ENCODE assay signal across 26 mouse cellular contexts in the genomic region with DNA sequence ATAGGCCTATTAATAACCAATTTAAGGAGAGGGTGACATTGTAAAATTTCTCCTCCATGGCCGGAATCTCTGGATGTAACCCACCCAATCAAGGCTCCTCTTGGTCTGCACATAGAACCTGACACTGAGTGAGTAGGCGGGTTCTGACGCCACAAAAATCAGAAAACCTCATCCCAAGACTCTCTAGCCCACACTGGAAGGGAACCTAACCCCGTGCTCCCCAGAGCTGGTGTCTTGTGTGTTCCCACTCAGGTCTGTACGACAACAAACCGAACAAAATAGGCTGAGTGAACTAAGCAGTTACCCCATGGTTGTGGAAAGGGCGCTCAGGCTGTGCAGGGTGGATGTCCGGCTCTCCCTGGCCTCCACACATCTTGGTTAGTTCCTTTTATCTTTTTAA. TPM values are rescaled to one million over a fixed set of nuclear protein-coding genes. Genes with fewer than 3 reads are reported as not detected.
DNase-seq lines count a peak whose midpoint lies in the region; ATAC-seq and TF ChIP-seq lines count a peak whose summit lies in the region.
"Had no signal": no experiment of that assay in that cellular context is flagged by ENCODE, and none has a peak within 500 bp of the region (broad histone marks: within the 10 kb centered on the region; RNA-seq: fewer than 3 reads in every experiment).

No protein-coding gene starts in this region.

- WGBS in heart, embryonic 15.5 days: 96% methylated on average over 8 of the region's 8 CpGs
- WGBS in heart, embryonic 10.5 days: 96% methylated on average over 8 of the region's 8 CpGs
- WGBS in thymus, adult 2 months: 72% methylated on average over 8 of the region's 8 CpGs

- H3K27me3 ChIP-seq in heart, embryonic 15.5 days: no peaks in the 10 kb centered on the region
- no peaks in the 10 kb centered on the region for H3K27me3 ChIP-seq in heart, embryonic 10.5 days (ENCODE audit: insufficient read depth, poor library complexity, severe bottlenecking)
- H3K27me3 ChIP-seq in thymus, adult 2 months (ENCODE audit: control insufficient read depth, insufficient read depth, low read length): no peaks in the 10 kb centered on the region
- H3K27me3 ChIP-seq: embryonic facial prominence, embryonic 13.5 days; forebrain, embryonic 13.5 days; hindbrain, embryonic 13.5 days had no signal

- TF ChIP-seq POLR2A in thymus, adult 2 months (IDR thresholded peaks at IDR 0.05; ENCODE audit: control insufficient read depth, extremely low read depth, insufficient read depth, low read length, poor library complexity): no peak

- no peak overlapping the region for H3K9ac ChIP-seq in heart, embryonic 15.5 days
- H3K9ac ChIP-seq: embryonic facial prominence, embryonic 13.5 days; forebrain, embryonic 13.5 days; hindbrain, embryonic 13.5 days had no signal

- no peaks in the 10 kb centered on the region for H3K9me3 ChIP-seq in heart, embryonic 15.5 days (replicated peaks)
- H3K9me3 ChIP-seq in heart, embryonic 10.5 days: no peaks in the 10 kb centered on the region
- H3K9me3 ChIP-seq: embryonic facial prominence, embryonic 10.5 days; embryonic facial prominence, embryonic 13.5 days; forebrain, embryonic 13.5 days; hindbrain, embryonic 10.5 days; hindbrain, embryonic 13.5 days had no signal

- H3K4me2 ChIP-seq in heart, embryonic 15.5 days: no peak overlapping the region
- H3K4me2 ChIP-seq: embryonic facial prominence, embryonic 13.5 days; forebrain, embryonic 13.5 days; hindbrain, embryonic 13.5 days had no signal

- no peaks in the 10 kb centered on the region for H3K36me3 ChIP-seq in heart, embryonic 15.5 days
- H3K36me3 ChIP-seq in heart, embryonic 10.5 days: peaks cover 15% of the 10 kb centered on the region
- H3K36me3 ChIP-seq in thymus, adult 2 months (ENCODE audit: control insufficient read depth, insufficient read depth, low read length): no peaks in the 10 kb centered on the region

- no peak overlapping the region for H3K4me3 ChIP-seq in heart, embryonic 15.5 days
- H3K4me3 ChIP-seq in heart, embryonic 10.5 days: no peak overlapping the region
- H3K4me3 ChIP-seq in thymus, adult 2 months (ENCODE audit: control insufficient read depth, insufficient read depth, low read length): no peak overlapping the region
- H3K4me3 ChIP-seq: embryonic facial prominence, embryonic 10.5 days; embryonic facial prominence, embryonic 13.5 days; erythroblast, embryonic 14.5 days; forebrain, embryonic 13.5 days; hindbrain, embryonic 10.5 days; hindbrain, embryonic 13.5 days had no signal

- no peak for TF ChIP-seq CTCF in thymus, adult 2 months (IDR thresholded peaks at IDR 0.05; ENCODE audit: borderline replicate concordance, control insufficient read depth, extremely low read depth, insufficient read depth, low read length, poor library complexity)

- ATAC-seq in CD4-positive, CD25-positive, alpha-beta regulatory T cell, adult 4 months: no peak
- ATAC-seq in heart, embryonic 15.5 days (replicated peaks; ENCODE audit: insufficient number of reproducible peaks, insufficient read depth, low FRiP score, low read depth): no peak
- ATAC-seq: forebrain, embryonic 13.5 days; forebrain, embryonic 16.5 days; hindbrain, embryonic 16.5 days; intestine, embryonic 16.5 days had no signal

- H3K27ac ChIP-seq in heart, embryonic 15.5 days: peak overlapping the region; percentile 4; the same call in 1 of the 2 replicates
- no peak overlapping the region; the same call in 1 of the 2 replicates for H3K27ac ChIP-seq in heart, embryonic 10.5 days
- H3K27ac ChIP-seq in thymus, adult 2 months (ENCODE audit: control insufficient read depth, insufficient read depth, low read length): peak overlapping the region; percentile 87
- H3K27ac ChIP-seq: embryonic facial prominence, embryonic 10.5 days; embryonic facial prominence, embryonic 13.5 days; forebrain, embryonic 13.5 days; hindbrain, embryonic 10.5 days; hindbrain, embryonic 13.5 days had no signal

- peak; percentile 43 for DNase-seq in CD4-positive, CD25-positive, alpha-beta regulatory T cell, adult 2 months (ENCODE audit: low read depth, low spot score)
- no peak for DNase-seq in heart, embryonic 10.5 days (ENCODE audit: low spot score)
- DNase-seq in thymus, adult 2 months: no peak
- DNase-seq in thymus, postnatal 14 days: no peak
- DNase-seq: adrenal gland, adult 2 months; adrenal gland, postnatal 14 days; cerebellum, adult 11-12 months; cerebellum, adult 8-10 months; cerebellum, postnatal 10 days; cerebellum, postnatal 36 days; embryo, embryonic 11 days; gastrocnemius, postnatal 10 days; gastrocnemius, postnatal 36 days; heart, postnatal 36 days; kidney, adult 18-20 months had no signal

- peaks cover 48% of the 10 kb centered on the region for H3K4me1 ChIP-seq in heart, embryonic 15.5 days (replicated peaks)
- H3K4me1 ChIP-seq in heart, embryonic 10.5 days: peaks cover 62% of the 10 kb centered on the region
- H3K4me1 ChIP-seq in thymus, adult 2 months (replicated peaks; ENCODE audit: control insufficient read depth, insufficient read depth, low read length): peaks cover 85% of the 10 kb centered on the region

RNA-seq across cellular contexts. Expression of a gene that starts 48.3 kb away (rescaled TPM):
- polyA plus RNA-seq in CD4-positive, CD25-positive, alpha-beta regulatory T cell, adult 4 months (2017; shearing (Covaris generic)): 100 to 1,000 TPM; 490 to 635 TPM
- polyA plus RNA-seq in heart, embryonic 15.5 days (2015; fragmentation: Nextera tagmentation; extraction: Ambion mirVana): 117 and 124 TPM in 2 replicates
- polyA plus RNA-seq in heart, embryonic 10.5 days (2016; fragmentation: Nextera tagmentation; extraction: Ambion mirVana): 136 and 146 TPM in 2 replicates
- 83.1 and 83.7 TPM in 2 replicates for polyA plus RNA-seq in thymus, adult 2 months (2012; rRNA removed)
